Mouse (Mus musculus) hindbrain, embryonic 11.5 days (tissue): ENCODE data around the gene Stard7. TPM values are rescaled to one million over a fixed set of nuclear protein-coding genes. Genes with fewer than 3 reads are reported as not detected.
A peak's percentile ranks its signal among the peaks of the same experiment; 100 is the strongest.

Experiments used
- ATAC-seq: fragments of 200-750 bp; cut with Nextera tagmentation; 2 replicates; pipeline ENCODE4 v1.8.0; 2017; ENCODE audit warnings: mild to moderate bottlenecking, moderate TSS enrichment, moderate library complexity; ENCODE audit not compliant: low FRiP score
- DNase-seq: peaks from one replicate; pipeline ENCODE4 v3.0.0-alpha.2; 2015; ENCODE audit warnings: low spot score
- H3K27ac ChIP-seq: fragments of 300-500 bp; sonication (generic); 2 replicates; pipeline ENCODE4 v1.5.1; 2014; ENCODE audit warnings: mild to moderate bottlenecking, low read depth, low read length
- H3K27me3 ChIP-seq: fragments of 300-500 bp; sonication (generic); 2 replicates; pipeline ENCODE4 v1.6.1; 2014; ENCODE audit warnings: mild to moderate bottlenecking, low read length, moderate library complexity, mixed read lengths; ENCODE audit not compliant: control insufficient read depth, insufficient read depth
- H3K36me3 ChIP-seq: fragments of 300-500 bp; sonication (generic); 2 replicates; pipeline ENCODE4 v1.6.1; 2014; ENCODE audit warnings: mild to moderate bottlenecking, low read length, moderate library complexity, mixed read lengths; ENCODE audit not compliant: control insufficient read depth, insufficient read depth
- H3K4me1 ChIP-seq: fragments of 300-500 bp; sonication (generic); replicated peaks from 2 replicates; pipeline ENCODE4 v1.6.1; 2014; ENCODE audit warnings: low read length, mixed read lengths; ENCODE audit not compliant: control insufficient read depth, insufficient read depth
- H3K4me2 ChIP-seq: fragments of 300-500 bp; sonication (generic); replicated peaks from 2 replicates; pipeline ENCODE4 v1.6.1; 2014; ENCODE audit warnings: mild to moderate bottlenecking, low read depth, low read length
- H3K4me3 ChIP-seq: fragments of 300-500 bp; sonication (generic); 2 replicates; pipeline ENCODE4 v1.5.1; 2014; ENCODE audit warnings: low read depth, low read length
- H3K9ac ChIP-seq: fragments of 300-500 bp; sonication (generic); 2 replicates; pipeline ENCODE4 v1.6.1; 2014; ENCODE audit warnings: low read depth, low read length
- H3K9me3 ChIP-seq: fragments of 300-500 bp; sonication (generic); 2 replicates; pipeline ENCODE4 v1.6.1; 2016; ENCODE audit warnings: low read length; ENCODE audit not compliant: control insufficient read depth
- WGBS: fragments of 180-500 bp; shearing (Covaris S2); extraction: QIAGEN DNeasy Blood & Tissue Kit; methylation state at CpG from one replicate; pipeline ENCODE4 v1.1.7; 2014; 5-methylcytosine and 5-hydroxymethylcytosine counted together
- polyA plus RNA-seq: library from polyadenylated mRNA; unstranded; fragments of >200 nt; fragmentation: Nextera tagmentation; extraction: Ambion mirVana; gene quantifications from 2 replicates; pipeline ENCODE4 v1.2.1, GENCODE M21; 2014

Stard7 gene
- 79.5 and 79.9 TPM in 2 replicates for polyA plus RNA-seq

DNA sequence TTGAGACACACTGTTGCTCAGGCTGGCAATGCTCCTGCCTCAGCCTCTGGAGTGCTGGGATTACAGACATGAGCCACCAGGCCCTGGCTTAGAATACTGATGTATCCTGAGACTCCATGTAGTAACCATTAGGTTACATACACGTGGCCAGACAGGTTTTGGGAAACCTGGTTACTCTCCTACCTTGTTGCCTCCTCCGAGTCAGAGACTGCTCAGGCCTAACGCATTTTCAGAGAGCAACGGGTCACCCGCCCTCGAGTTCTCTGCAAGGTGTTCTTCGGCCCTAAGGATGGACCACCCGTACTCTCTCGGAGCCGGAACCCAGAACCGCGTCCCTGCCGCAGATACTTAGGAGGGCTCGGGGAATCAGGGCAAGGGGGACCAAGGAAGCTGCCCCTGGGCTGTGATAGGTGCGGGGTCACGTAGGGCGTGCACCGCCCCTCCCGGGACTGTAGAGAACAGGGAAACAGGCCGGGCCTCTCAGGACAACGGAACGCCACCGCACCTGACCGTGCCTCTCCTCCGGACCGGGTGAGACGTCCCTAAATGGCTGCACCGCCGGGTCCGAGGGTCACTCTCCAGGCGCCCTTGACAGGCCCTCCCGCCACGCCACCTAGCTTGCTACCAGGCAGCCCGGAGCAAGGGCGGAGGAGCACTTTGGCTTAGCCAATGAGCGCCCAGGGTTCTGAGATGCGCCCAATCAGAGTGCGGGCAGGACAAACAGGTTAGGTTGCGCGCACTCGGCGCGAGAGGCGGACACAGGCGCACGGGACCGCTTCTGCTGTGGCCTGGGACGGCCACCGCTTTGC, at the start of gene Stard7:
Gene Stard7 (plus strand): TSS at position 728 of the 809 bp plus-strand sequence.
- no peaks in the 10 kb centered on the region for H3K9me3 ChIP-seq
- no peaks in the 10 kb centered on the region for H3K4me1 ChIP-seq
- DNase-seq = peak; percentile 93
- under 1% methylated on average over 47 of the region's 49 CpGs for WGBS
- H3K36me3 ChIP-seq = no peaks in the 10 kb centered on the region
- ATAC-seq = peak; percentile 99
- peak within 1 kb of the TSS; percentile 90 for H3K9ac ChIP-seq
- H3K27me3 ChIP-seq = no peaks in the 10 kb centered on the region
- peak within 1 kb of the TSS; percentile 82 for H3K4me2 ChIP-seq
- H3K27ac ChIP-seq = peak within 1 kb of the TSS; percentile 89
- H3K4me3 ChIP-seq = peak within 1 kb of the TSS; percentile 94

DNA sequence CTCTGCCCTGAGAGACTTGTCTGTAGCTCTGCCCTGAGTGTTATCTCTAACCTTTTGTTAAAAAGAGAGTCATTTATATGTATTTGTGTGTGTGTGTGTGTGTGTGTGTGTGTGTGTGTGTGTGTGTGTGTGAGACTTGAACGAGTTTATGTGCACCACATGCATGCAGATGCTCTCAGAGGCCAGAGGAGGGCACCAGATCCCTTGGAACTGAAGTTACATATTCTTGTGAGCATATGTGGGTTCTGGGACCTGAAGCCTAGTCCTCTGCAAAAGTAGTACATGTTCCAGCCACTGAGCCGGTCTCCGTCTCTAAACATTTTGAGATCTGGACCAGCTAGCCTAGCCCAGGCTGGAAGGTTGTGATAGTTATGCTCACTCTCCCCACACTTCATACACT, 44.8 kb upstream of the Stard7 start:
- Histone ChIP-seq H3K4me3 (no peak overlapping the region), H3K9me3 (no peaks in the 10 kb centered on the region), H3K9ac (no peak overlapping the region), H3K36me3 (peaks cover 37% of the 10 kb centered on the region), H3K4me1 (no peaks in the 10 kb centered on the region), H3K27me3 (no peaks in the 10 kb centered on the region), H3K4me2 (no peak overlapping the region), H3K27ac (no peak overlapping the region)
- no peak for ATAC-seq
- WGBS = 100% methylated on average over 3 of the region's 3 CpGs
- DNase-seq = no peak

DNA sequence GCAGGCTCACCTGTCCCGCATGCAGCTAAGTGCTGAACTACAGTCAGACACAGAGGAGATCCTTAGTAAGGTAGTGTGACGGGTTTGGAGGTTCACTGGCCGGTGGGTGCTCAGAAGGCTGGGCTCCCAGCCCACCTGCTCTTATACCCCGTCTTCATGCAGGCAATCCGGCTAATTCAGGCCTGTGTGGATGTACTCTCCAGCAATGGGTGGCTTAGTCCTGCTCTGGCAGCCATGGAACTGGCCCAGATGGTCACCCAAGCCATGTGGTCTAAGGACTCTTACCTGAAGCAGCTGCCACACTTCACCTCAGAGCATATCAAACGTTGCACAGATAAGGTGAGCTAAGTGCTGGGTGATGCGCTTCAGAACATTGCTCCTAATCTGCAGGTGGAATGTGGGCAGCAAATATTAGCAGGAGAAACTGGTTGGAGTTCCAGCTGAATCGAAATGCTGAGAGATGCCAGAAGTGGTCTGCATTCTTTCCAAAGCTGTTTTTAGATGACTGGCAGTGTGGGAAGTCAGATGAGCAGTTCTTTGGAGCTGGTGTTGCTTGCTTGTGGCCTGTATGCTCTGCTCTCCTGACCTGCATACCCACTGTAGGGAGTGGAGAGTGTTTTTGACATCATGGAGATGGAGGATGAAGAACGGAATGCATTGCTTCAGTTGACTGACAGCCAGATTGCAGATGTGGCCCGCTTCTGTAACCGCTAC, 32.0 kb upstream of the Stard7 start:
- Histone ChIP-seq H3K4me1 (no peaks in the 10 kb centered on the region), H3K36me3 (peaks cover 33% of the 10 kb centered on the region), H3K27me3 (no peaks in the 10 kb centered on the region; the same call in 1 of the 2 replicates), H3K27ac (no peak overlapping the region), H3K4me2 (no peak overlapping the region), H3K4me3 (no peak overlapping the region), H3K9me3 (no peaks in the 10 kb centered on the region), H3K9ac (no peak overlapping the region)
- WGBS = 94% methylated on average over 11 of the region's 11 CpGs
- no peak for DNase-seq
- no peak for ATAC-seq

DNA sequence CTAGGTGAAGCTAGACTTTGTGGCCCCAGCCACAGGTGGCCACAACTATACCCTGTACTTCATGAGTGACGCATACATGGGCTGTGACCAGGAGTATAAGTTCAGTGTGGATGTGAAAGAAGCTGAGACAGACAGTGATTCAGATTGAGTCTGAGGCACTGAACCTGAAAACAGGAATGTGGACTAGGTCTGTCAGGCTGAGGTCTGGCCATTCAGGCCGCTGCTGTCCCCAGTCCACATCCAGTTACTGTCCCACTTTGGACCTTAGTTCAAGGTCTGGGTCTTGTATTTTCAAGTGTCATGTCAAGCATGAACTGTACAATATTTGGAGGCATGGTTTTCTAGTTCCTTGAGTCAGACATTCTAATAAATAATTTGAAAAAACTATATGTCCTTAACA, 30.0 kb upstream of the Stard7 start:
- Histone ChIP-seq H3K4me2 (no peak overlapping the region), H3K36me3 (peaks cover 23% of the 10 kb centered on the region), H3K27ac (no peak overlapping the region), H3K4me1 (no peaks in the 10 kb centered on the region), H3K27me3 (no peaks in the 10 kb centered on the region), H3K9me3 (no peaks in the 10 kb centered on the region), H3K4me3 (no peak overlapping the region), H3K9ac (no peak overlapping the region)
- ATAC-seq (no peak), DNase-seq (no peak)
- 93% methylated on average over 2 of the region's 2 CpGs for WGBS

DNA sequence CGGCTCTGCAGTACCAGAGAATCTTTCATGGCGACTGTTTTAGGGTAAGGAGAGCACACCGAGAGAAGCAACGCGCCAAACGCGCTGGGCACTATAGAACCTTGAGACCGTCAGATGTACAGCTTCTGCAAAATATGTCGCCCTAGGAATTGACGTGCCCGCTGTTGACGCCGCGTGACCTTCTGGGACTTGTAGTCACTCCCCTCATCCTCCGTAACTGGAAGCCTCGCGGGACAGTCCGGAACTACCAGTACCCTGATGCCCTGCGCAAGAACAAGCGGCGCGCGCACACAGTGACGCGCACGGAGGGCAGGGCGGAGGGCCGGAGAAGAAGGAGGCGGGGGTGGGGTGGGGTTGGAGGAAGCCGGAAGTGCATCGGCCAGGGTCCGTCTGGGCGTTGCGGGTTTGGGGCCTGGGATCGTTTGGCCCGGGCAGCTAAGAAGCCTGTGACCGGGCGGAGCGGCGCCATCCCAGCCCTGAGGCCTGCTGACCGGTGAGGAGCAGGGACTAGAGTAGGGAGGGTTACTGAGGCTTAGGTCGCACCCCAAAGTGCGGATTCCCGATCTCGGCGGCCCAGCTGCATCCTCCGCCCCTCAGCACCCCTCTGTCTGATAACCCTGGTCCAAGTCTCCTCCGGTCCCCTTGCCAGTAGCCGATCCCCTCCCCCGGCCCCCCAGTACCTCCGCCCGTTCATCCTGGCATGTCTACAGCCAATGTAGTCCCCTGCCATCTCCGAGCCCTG, 22.3 kb upstream of the Stard7 start, which contains the start of the genes Ciao1 and Tmem127:
Gene Ciao1 (minus strand): TSS at position 225 of the 742 bp plus-strand sequence.
Gene Tmem127 (plus strand): TSS at position 317 of the 742 bp plus-strand sequence.
- H3K36me3 ChIP-seq = 0 out of 2 replicates have a peak, but pooled peaks cover 2% of the 10 kb centered on the region
- H3K9me3 ChIP-seq = no peaks in the 10 kb centered on the region
- ATAC-seq (peak; percentile 99), DNase-seq (peak; percentile 99)
- peak within 1 kb of the TSS; percentile 81 for H3K9ac ChIP-seq
- peak within 1 kb of the TSS; percentile 87 for H3K4me3 ChIP-seq
- peak within 1 kb of the TSS; percentile 48 for H3K27ac ChIP-seq
- peak within 1 kb of the TSS; percentile 94 for H3K4me2 ChIP-seq
- H3K4me1 ChIP-seq = peaks cover 4% of the 10 kb centered on the region
- WGBS = under 1% methylated on average over 53 of the region's 53 CpGs
- H3K27me3 ChIP-seq = no peaks in the 10 kb centered on the region

DNA sequence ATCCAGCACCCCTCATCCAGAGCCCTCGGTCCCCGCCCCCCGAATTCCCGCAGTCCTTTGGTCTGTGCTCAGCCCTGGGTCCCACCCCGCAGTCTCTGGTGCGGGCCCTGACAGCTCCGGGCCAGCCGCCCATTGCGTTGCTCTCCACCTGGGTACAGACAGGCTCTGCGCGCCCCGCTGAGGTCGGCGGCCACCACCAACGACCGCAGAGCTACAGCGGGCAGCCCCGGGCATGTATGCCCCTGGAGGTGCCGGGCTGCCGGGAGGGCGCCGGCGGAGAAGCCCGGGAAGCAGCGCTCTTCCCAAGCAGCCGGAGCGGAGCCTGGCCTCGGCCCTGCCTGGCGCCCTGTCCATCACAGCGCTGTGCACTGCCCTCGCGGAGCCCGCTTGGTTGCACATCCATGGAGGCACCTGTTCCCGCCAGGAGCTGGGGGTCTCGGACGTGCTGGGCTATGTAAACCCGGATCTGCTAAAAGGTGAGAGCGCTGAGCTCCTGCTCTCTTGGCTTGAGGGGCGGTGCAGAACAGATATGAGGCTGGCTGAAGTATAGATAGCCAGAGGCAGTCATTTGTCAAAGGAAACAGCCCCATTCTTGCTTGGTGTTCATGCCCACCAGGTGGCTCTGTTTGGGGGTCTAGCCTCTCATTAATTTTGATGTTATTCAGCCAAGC, 21.5 kb upstream of the Stard7 start:
- ATAC-seq = peak; percentile 74
- H3K27ac ChIP-seq = peak overlapping the region; percentile 48

DNA sequence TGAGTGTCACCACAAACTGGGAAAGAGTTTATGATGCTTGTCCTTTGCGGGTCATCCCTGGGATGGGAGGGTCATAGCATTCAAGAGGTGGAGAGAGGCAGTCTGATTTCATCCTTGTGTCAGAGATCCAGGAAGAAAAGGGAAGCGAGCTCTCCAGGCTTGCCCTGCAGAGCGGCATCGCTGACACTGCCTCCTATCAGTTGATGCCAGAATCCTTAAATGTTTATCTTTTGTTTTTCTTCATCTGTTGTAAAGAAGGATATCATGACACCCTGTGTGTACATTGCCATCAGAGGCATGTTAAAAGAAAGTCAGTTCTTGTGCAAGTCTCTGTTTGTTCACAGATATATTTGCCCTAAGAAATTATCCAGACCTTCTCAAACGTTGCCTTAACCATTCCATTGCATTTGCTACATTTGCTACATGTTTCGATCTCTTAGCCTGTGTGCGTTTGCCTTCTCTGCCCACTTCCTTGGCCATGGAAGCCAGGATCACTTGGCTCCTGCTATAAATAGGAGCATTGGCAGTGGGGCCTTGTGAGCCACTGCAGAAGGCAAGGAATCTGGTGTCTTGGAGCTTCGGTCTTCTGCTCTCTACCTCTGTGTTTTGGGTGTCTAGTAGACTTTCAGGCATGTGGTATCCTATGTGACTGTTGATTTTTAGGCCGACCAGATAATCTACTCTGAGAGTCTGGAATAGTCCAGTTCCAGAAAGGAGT, 19.6 kb upstream of the Stard7 start:
- Histone ChIP-seq H3K27me3 (no peaks in the 10 kb centered on the region), H3K9ac (no peak overlapping the region), H3K36me3 (no peaks in the 10 kb centered on the region), H3K27ac (no peak overlapping the region), H3K4me3 (no peak overlapping the region), H3K4me1 (peaks cover 4% of the 10 kb centered on the region), H3K9me3 (no peaks in the 10 kb centered on the region), H3K4me2 (no peak overlapping the region)
- DNase-seq = no peak
- ATAC-seq = no peak
- 97% methylated on average over 9 of the region's 9 CpGs for WGBS

More for the DNA sequence above, 21.5 kb upstream of the Stard7 start:
- WGBS = 3% methylated on average over 30 of the region's 39 CpGs
- Histone ChIP-seq H3K4me2 (peak overlapping the region; percentile 94), H3K9me3 (no peaks in the 10 kb centered on the region), H3K4me3 (peak overlapping the region; percentile 87), H3K36me3 (0 out of 2 replicates have a peak, but pooled peaks cover 2% of the 10 kb centered on the region), H3K9ac (peak overlapping the region; percentile 81), H3K27me3 (no peaks in the 10 kb centered on the region), H3K4me1 (peaks cover 4% of the 10 kb centered on the region)
- peak; percentile 49 for DNase-seq
